Mouse (Mus musculus) small intestine, adult 2 months (tissue): ENCODE data around the gene Rad51b.

Experiments used
- CTCF ChIP-seq: fragments of 200-500 bp; IDR thresholded peaks from 2 replicates; pipeline ENCODE4 v1.5.1; 2012; ENCODE audit warnings: low read depth, mild to moderate bottlenecking, control low read depth, inconsistent platforms, low read length, moderate library complexity, mixed read lengths; ENCODE audit not compliant: insufficient replicate concordance, insufficient read length; ENCODE audit errors: extremely low read depth
- POLR2A ChIP-seq: fragments of 200-500 bp; IDR thresholded peaks from 2 replicates; pipeline ENCODE4 v1.6.1; 2012; ENCODE audit warnings: low read depth, mild to moderate bottlenecking, control low read depth, inconsistent platforms, low read length, moderate library complexity

GRCm38 (mm10) chr12:79305131-79305530, 8.0 kb downstream of the Rad51b start:
- no peak for TF ChIP-seq CTCF
- TF ChIP-seq POLR2A = no peak
